Mouse (Mus musculus) spleen, adult 2 months (tissue): ENCODE measurements at regions not wholly inside any gene's neighbourhood (a gene's known extent, or its start where the extent isn't known, plus 50 kb on each side); places are given as distances from the start of the nearest gene placed in this dataset.

Experiments used
- CTCF ChIP-seq: fragments of 200-500 bp; IDR thresholded peaks from 2 replicates; pipeline ENCODE4 v1.5.1; 2011; ENCODE audit warnings: mild to moderate bottlenecking, inconsistent platforms; ENCODE audit not compliant: insufficient read depth, insufficient read length, insufficient replicate concordance; ENCODE audit errors: extremely low read depth
- POLR2A ChIP-seq: fragments of 200-500 bp; IDR thresholded peaks from 2 replicates; pipeline ENCODE4 v1.6.1; 2011; ENCODE audit warnings: low read depth, low read length, inconsistent platforms

DNA sequence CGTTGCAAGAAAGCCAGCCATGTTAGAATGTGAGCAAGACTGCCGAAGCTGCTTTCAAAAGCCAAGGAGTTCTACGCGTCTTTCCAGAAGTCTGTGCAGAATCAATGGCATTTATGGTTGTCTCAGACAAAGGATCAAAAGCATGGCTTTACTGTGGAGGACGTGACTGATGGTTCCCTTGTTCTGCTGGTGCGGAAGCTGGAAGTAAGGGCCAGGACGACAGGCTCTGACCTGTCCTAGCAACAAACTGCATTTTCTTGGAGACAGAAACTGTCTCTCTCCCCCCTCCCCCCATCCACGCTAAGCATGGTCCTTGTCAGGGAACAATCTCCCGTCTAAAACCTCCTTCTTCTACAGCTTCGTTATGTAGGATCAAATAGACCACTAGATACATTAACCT, 2780.3 kb upstream of the Gm7489 start:
- TF ChIP-seq CTCF = no peak
- TF ChIP-seq POLR2A = no peak
